In the genomic region with DNA sequence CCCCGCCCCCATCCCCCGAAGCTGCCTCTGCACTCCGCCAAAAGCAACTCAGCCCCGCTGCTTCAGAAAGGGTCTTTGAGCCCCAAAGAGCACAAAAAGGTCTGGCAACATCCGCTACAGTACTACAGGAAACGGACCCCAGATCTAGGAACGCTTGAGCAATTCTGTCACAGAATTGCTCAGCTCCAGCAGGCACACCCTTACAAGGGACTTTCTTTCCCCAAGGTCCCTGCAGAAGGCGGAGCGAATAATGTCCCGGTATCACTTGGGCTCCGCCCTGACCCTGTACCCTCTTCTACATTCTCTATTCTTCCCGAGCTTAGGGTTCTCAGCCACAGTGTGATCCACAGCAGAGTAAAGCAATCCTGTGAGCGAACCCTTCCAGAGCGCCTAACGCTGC, we compare ENCODE assay signal across 8 mouse cellular contexts. TPM values are rescaled to one million over a fixed set of nuclear protein-coding genes. Genes with fewer than 3 reads are reported as not detected.
DNase-seq lines count a peak whose midpoint lies in the region; ATAC-seq and TF ChIP-seq lines count a peak whose summit lies in the region.

No protein-coding gene starts in this region.

- in situ Hi-C loops in CH12.LX (cut with MboI; ENCODE audit: low pct_ligation_motif_present, low pct_unique_long_range_greater_than_20kb, low sequenced_read_pairs) = loop anchor here (5.0 to 10.0 kb wide), 2 partner anchors 122 to 166 kb away; partner anchors contain the start of gene Opn1mw

- H3K79me2 ChIP-seq in CH12.LX (replicated peaks; ENCODE audit: control insufficient read depth, extremely low read depth, insufficient read depth, poor library complexity, severe bottlenecking) = peaks cover 13% of the 10 kb centered on the region; the same call in 1 of the 2 replicates

- H3K27me3 ChIP-seq in CH12.LX (replicated peaks) = no peaks in the 10 kb centered on the region
- H3K27me3 ChIP-seq in limb, embryonic 15.5 days = no peaks in the 10 kb centered on the region
- H3K27me3 ChIP-seq in neural tube, embryonic 13.5 days = no peaks in the 10 kb centered on the region

- 25% methylated on average over 13 of the region's 15 CpGs for WGBS in limb, embryonic 15.5 days
- WGBS in neural tube, embryonic 13.5 days = 26% methylated on average over 15 of the region's 15 CpGs

- peak; percentile 6 to 13 for DNase-seq in frontal cortex, postnatal 36 days (ENCODE audit: low spot score in 2 of 2)
- no peak for DNase-seq in frontal cortex, postnatal 25 days (ENCODE audit: low spot score in 2 of 2)
- DNase-seq in CH12.LX (ENCODE audit: extremely low read depth) = peak; percentile 53
- no peak for DNase-seq in gastrocnemius, postnatal 4 days (ENCODE audit: low spot score in 2 of 2)
- no peak for DNase-seq in retina, embryonic 14.5 days (ENCODE audit: low spot score)

- TF ChIP-seq POLR2A in CH12.LX (IDR thresholded peaks at IDR 0.05; ENCODE audit: low read depth, low read length) = no peak

- no peak for TF ChIP-seq RAD21 in CH12.LX (IDR thresholded peaks at IDR 0.05; ENCODE audit: low read depth, low read length)

- dilution Hi-C loops in CH12.LX (cut with MboI; ENCODE audit: extremely low pct_ligation_motif_present, extremely low pct_unique_long_range_greater_than_20kb, low sequenced_read_pairs) = no loop called here

- peak overlapping the region; percentile 42; the same call in 1 of the 2 replicates for H3K27ac ChIP-seq in CH12.LX (ENCODE audit: insufficient read depth, low read depth)
- peak overlapping the region; percentile 86 for H3K27ac ChIP-seq in limb, embryonic 15.5 days
- peak overlapping the region; percentile 72 for H3K27ac ChIP-seq in neural tube, embryonic 13.5 days (replicated peaks)

- ATAC-seq in granulocyte monocyte progenitor cell, adult 5-6 weeks (replicated peaks; ENCODE audit: poor library complexity, severe bottlenecking) = peak; percentile 12
- ATAC-seq in limb, embryonic 15.5 days (ENCODE audit: insufficient number of reproducible peaks, low FRiP score, low TSS enrichment, low read depth) = no peak
- ATAC-seq in neural tube, embryonic 13.5 days (ENCODE audit: low read depth) = peak; percentile 22

- peak overlapping the region; percentile 53; the same call in 1 of the 2 replicates for H3K9ac ChIP-seq in CH12.LX (ENCODE audit: insufficient read depth, low read depth)
- no peak overlapping the region for H3K9ac ChIP-seq in limb, embryonic 15.5 days
- peak overlapping the region; percentile 58 for H3K9ac ChIP-seq in neural tube, embryonic 13.5 days

- H3K4me2 ChIP-seq in CH12.LX (ENCODE audit: insufficient read depth, low read depth, poor library complexity, severe bottlenecking) = peak overlapping the region; percentile 50
- H3K4me2 ChIP-seq in limb, embryonic 15.5 days = peak overlapping the region; percentile 46
- H3K4me2 ChIP-seq in neural tube, embryonic 13.5 days = peak overlapping the region; percentile 51

- H3K36me3 ChIP-seq in CH12.LX (replicated peaks in 1 of 2; ENCODE audit: control insufficient read depth in 1 of 2, insufficient read depth in 1 of 2, low read length in 1 of 2) = peaks cover 11 to 15% of the 10 kb centered on the region in 2 experiments
- H3K36me3 ChIP-seq in limb, embryonic 15.5 days = peaks cover 13% of the 10 kb centered on the region
- H3K36me3 ChIP-seq in neural tube, embryonic 13.5 days = peaks cover 17% of the 10 kb centered on the region

- H3K4me3 ChIP-seq in CH12.LX (replicated peaks in 1 of 3; ENCODE audit: low read depth in 2 of 3, low read length in 2 of 3, poor library complexity in 1 of 3) = peak overlapping the region; percentile 44 to 62 (median 46)
- H3K4me3 ChIP-seq in limb, embryonic 15.5 days = peak overlapping the region; percentile 53
- peak overlapping the region; percentile 58 for H3K4me3 ChIP-seq in neural tube, embryonic 13.5 days

- H3K9me3 ChIP-seq in CH12.LX (replicated peaks; ENCODE audit: low read length) = no peaks in the 10 kb centered on the region
- no peaks in the 10 kb centered on the region for H3K9me3 ChIP-seq in limb, embryonic 15.5 days
- H3K9me3 ChIP-seq in neural tube, embryonic 13.5 days = no peaks in the 10 kb centered on the region

- no peak for TF ChIP-seq EP300 in CH12.LX (IDR thresholded peaks at IDR 0.05; ENCODE audit: low read length)

- H3K4me1 ChIP-seq in CH12.LX (ENCODE audit: control insufficient read depth in 1 of 2, insufficient read depth in 2 of 2) = peaks cover 4 to 24% of the 10 kb centered on the region in 2 experiments; a peak in 3 of 4 replicates
- H3K4me1 ChIP-seq in limb, embryonic 15.5 days = peaks cover 11% of the 10 kb centered on the region; the same call in 1 of the 2 replicates
- peaks cover 25% of the 10 kb centered on the region for H3K4me1 ChIP-seq in neural tube, embryonic 13.5 days (replicated peaks)

- no peak for TF ChIP-seq CTCF in CH12.LX (conservative IDR thresholded peaks at IDR 0.05 in 1 of 2, IDR thresholded peaks at IDR 0.05 in 1 of 2; ENCODE audit: low read depth in 2 of 2, low read length in 2 of 2)

TF ChIP-seq in CH12.LX, 34 proteins besides CTCF, POLR2A, EP300 and RAD21:
- TF ChIP-seq MAZ (IDR thresholded peaks at IDR 0.05; ENCODE audit: low read depth, low read length) (no peak), USF2 (conservative IDR thresholded peaks at IDR 0.05; ENCODE audit: low read depth, low read length) (no peak), MAX (IDR thresholded peaks at IDR 0.05; ENCODE audit: low read length) (no peak), MYC (IDR thresholded peaks at IDR 0.05; ENCODE audit: low read depth, low read length) (no peak)
TF ChIP-seq in CH12.LX: peak in this region for 0.

RNA-seq across cellular contexts. Expression of gene Flna, which starts 2.9 kb away (rescaled TPM):
- total RNA-seq in CH12.LX (2012; rRNA removed) (78.7 and 82.4 TPM in 2 replicates), CH12.LX (2014; rRNA removed) (56.8 and 70.2 TPM in 2 replicates)
- 82.6 and 91.6 TPM in 2 replicates for polyA plus RNA-seq in CH12.LX (2012; ENCODE audit: insufficient read length, low read depth)
- total RNA-seq in granulocyte monocyte progenitor cell, adult 5-6 weeks (2014; fragmentation: Nextera tagmentation) = 292 and 348 TPM in 2 replicates
- 465 and 529 TPM in 2 replicates for total RNA-seq in granulocyte monocyte progenitor cell, adult 5-6 weeks (2017)
- 228 and 248 TPM in 2 replicates for polyA plus RNA-seq in limb, embryonic 15.5 days (2015; fragmentation: Nextera tagmentation; extraction: Ambion mirVana)
- polyA plus RNA-seq in neural tube, embryonic 13.5 days (2015; fragmentation: Nextera tagmentation; extraction: Ambion mirVana) = 90.3 and 102 TPM in 2 replicates
- 100 to 1,000 TPM; 265 to 281 TPM for total RNA-seq in gastrocnemius, postnatal 4 days (2021)

RNA-seq across cellular contexts. Expression of gene Emd, which starts 7.8 kb away (rescaled TPM):
- total RNA-seq in CH12.LX (2012; rRNA removed) (65.4 and 65.6 TPM in 2 replicates), CH12.LX (2014; rRNA removed) (80.1 and 99.4 TPM in 2 replicates)
- 73.8 and 132 TPM in 2 replicates for polyA plus RNA-seq in CH12.LX (2012; ENCODE audit: insufficient read length, low read depth)
- 81.8 and 85.5 TPM in 2 replicates for total RNA-seq in granulocyte monocyte progenitor cell, adult 5-6 weeks (2014; fragmentation: Nextera tagmentation)
- total RNA-seq in granulocyte monocyte progenitor cell, adult 5-6 weeks (2017) = 71.0 and 75.6 TPM in 2 replicates
- polyA plus RNA-seq in limb, embryonic 15.5 days (2015; fragmentation: Nextera tagmentation; extraction: Ambion mirVana) = 24.8 and 29.0 TPM in 2 replicates
- polyA plus RNA-seq in neural tube, embryonic 13.5 days (2015; fragmentation: Nextera tagmentation; extraction: Ambion mirVana) = 16.3 and 16.6 TPM in 2 replicates
- 10 to 100 TPM; 31.2 to 34.0 TPM for total RNA-seq in gastrocnemius, postnatal 4 days (2021)

RNA-seq across cellular contexts. Expression of gene Rpl10, which starts 23.9 kb away (rescaled TPM):
- total RNA-seq in CH12.LX (2012; rRNA removed) (3,647 and 3,697 TPM in 2 replicates), CH12.LX (2014; rRNA removed) (3,137 and 3,420 TPM in 2 replicates)
- 200 and 459 TPM in 2 replicates for polyA plus RNA-seq in CH12.LX (2012; ENCODE audit: insufficient read length, low read depth)
- 5,642 and 5,847 TPM in 2 replicates for total RNA-seq in granulocyte monocyte progenitor cell, adult 5-6 weeks (2014; fragmentation: Nextera tagmentation)
- 1,448 and 1,548 TPM in 2 replicates for total RNA-seq in granulocyte monocyte progenitor cell, adult 5-6 weeks (2017)
- polyA plus RNA-seq in limb, embryonic 15.5 days (2015; fragmentation: Nextera tagmentation; extraction: Ambion mirVana) = 675 and 811 TPM in 2 replicates
- 582 and 609 TPM in 2 replicates for polyA plus RNA-seq in neural tube, embryonic 13.5 days (2015; fragmentation: Nextera tagmentation; extraction: Ambion mirVana)
- total RNA-seq in gastrocnemius, postnatal 4 days (2021) = 100 to 1,000 TPM; 263 to 305 TPM

RNA-seq across cellular contexts. Expression of gene Taz, which starts 35.0 kb away (rescaled TPM):
- total RNA-seq in CH12.LX (2012; rRNA removed) = 31.9 and 40.4 TPM in 2 replicates
- total RNA-seq in CH12.LX (2014; rRNA removed) = 29.2 and 31.6 TPM in 2 replicates
- polyA plus RNA-seq in CH12.LX (2012; ENCODE audit: insufficient read length, low read depth) = 25.6 and 29.0 TPM in 2 replicates
- total RNA-seq in granulocyte monocyte progenitor cell, adult 5-6 weeks (2014; fragmentation: Nextera tagmentation) = 29.2 and 47.6 TPM in 2 replicates
- total RNA-seq in granulocyte monocyte progenitor cell, adult 5-6 weeks (2017) = 30.8 and 41.0 TPM in 2 replicates
- 89.2 and 89.6 TPM in 2 replicates for polyA plus RNA-seq in limb, embryonic 15.5 days (2015; fragmentation: Nextera tagmentation; extraction: Ambion mirVana)
- polyA plus RNA-seq in neural tube, embryonic 13.5 days (2015; fragmentation: Nextera tagmentation; extraction: Ambion mirVana) = 80.2 and 86.0 TPM in 2 replicates
- 10 to 100 TPM; 54.9 to 66.2 TPM for total RNA-seq in gastrocnemius, postnatal 4 days (2021)

RNA-seq across cellular contexts. Expression of gene Dnase1l1, which starts 35.4 kb away (rescaled TPM):
- total RNA-seq in CH12.LX (2012; rRNA removed) = 3.4 and 4.7 TPM in 2 replicates
- total RNA-seq in CH12.LX (2014; rRNA removed) = 3.8 and 5.1 TPM in 2 replicates
- polyA plus RNA-seq in CH12.LX (2012; ENCODE audit: insufficient read length, low read depth) = 4.3 and 4.6 TPM in 2 replicates
- total RNA-seq in granulocyte monocyte progenitor cell, adult 5-6 weeks (2014; fragmentation: Nextera tagmentation) = 28.6 and 34.8 TPM in 2 replicates
- 5.0 and 9.1 TPM in 2 replicates for total RNA-seq in granulocyte monocyte progenitor cell, adult 5-6 weeks (2017)
- polyA plus RNA-seq in limb, embryonic 15.5 days (2015; fragmentation: Nextera tagmentation; extraction: Ambion mirVana) = 17.3 and 20.2 TPM in 2 replicates
- 3.4 and 4.5 TPM in 2 replicates for polyA plus RNA-seq in neural tube, embryonic 13.5 days (2015; fragmentation: Nextera tagmentation; extraction: Ambion mirVana)
- 10 to 100 TPM; 53.1 to 55.1 TPM for total RNA-seq in gastrocnemius, postnatal 4 days (2021)

Comparison
In these comparisons a context has a peak if more than half of its experiments do, and no peak if none do; other contexts are left out.
1. DNase-seq: peak in frontal cortex, postnatal 36 days (2 of 2) and CH12.LX (single experiment); none in frontal cortex, postnatal 25 days (0 of 2), gastrocnemius, postnatal 4 days (0 of 2) and retina, embryonic 14.5 days (single experiment).
2. RNA of gene Rpl10, which starts 23.9 kb away (total RNA-seq): 1,448 to 5,847 TPM in granulocyte monocyte progenitor cell, adult 5-6 weeks and 3,137 to 3,697 TPM in CH12.LX; 263 to 305 TPM in gastrocnemius, postnatal 4 days; every median in the first group is over 4 times any median in the second.
3. Peak in every context shown above with its lines, with median percentiles within 50 percentile points of each other: H3K27ac ChIP-seq, H3K4me2 ChIP-seq and H3K4me3 ChIP-seq.